Comparison of ENCODE assay signal across 11 mouse cellular contexts in genomic region chr7:124914972-124915371, GRCm38 (mm10).
"Had no signal": no experiment of that assay in that cellular context is flagged by ENCODE, and none has a peak within 500 bp of the region (broad histone marks: within the 10 kb centered on the region; RNA-seq: fewer than 3 reads in every experiment).

No protein-coding gene starts in this region.

- DNase-seq: kidney, adult 2 months; kidney, postnatal 14 days; left cerebral cortex, postnatal 4 days; lung, adult 18-20 months; lung, postnatal 36 days had no signal

- H3K9ac ChIP-seq: kidney, embryonic 15.5 days; limb, embryonic 13.5 days; liver, embryonic 14.5 days; midbrain, embryonic 12.5 days had no signal

- ATAC-seq: midbrain, embryonic 16.5 days had no signal

- H3K4me3 ChIP-seq: kidney, embryonic 15.5 days; limb, embryonic 13.5 days; midbrain, embryonic 12.5 days had no signal

- H3K27me3 ChIP-seq: limb, embryonic 13.5 days; midbrain, embryonic 12.5 days had no signal

- H3K9me3 ChIP-seq: kidney, embryonic 15.5 days; limb, embryonic 13.5 days; midbrain, embryonic 12.5 days had no signal

- H3K4me2 ChIP-seq: kidney, embryonic 15.5 days; limb, embryonic 13.5 days; midbrain, embryonic 12.5 days had no signal

- H3K36me3 ChIP-seq: kidney, embryonic 15.5 days; limb, embryonic 13.5 days; midbrain, embryonic 12.5 days had no signal

- H3K27ac ChIP-seq: kidney, embryonic 15.5 days; limb, embryonic 13.5 days; liver, embryonic 14.5 days; midbrain, embryonic 12.5 days; stomach, postnatal 0 days had no signal
